Mouse (Mus musculus) adrenal gland, postnatal 10 days (tissue): Measurements from ENCODE around the gene Mup3. TPM values are rescaled to one million over a fixed set of nuclear protein-coding genes. Genes with fewer than 3 reads are reported as not detected.
"Not testable (repeated sequence)": the region's sequence is repeated elsewhere in the genome, so short reads cannot be mapped to it uniquely, and the experiment has no call there.

Experiments used
- DNase-seq: peaks from one replicate; pipeline ENCODE4 v3.0.0; 2021; ENCODE audit warnings: mixed read lengths
- long read RNA-seq, 2 experiments: library from polyadenylated mRNA; stranded (forward); transcript quantifications; one replicate each; pipeline ENCODE4 v2.0.0; 2021
- total RNA-seq, 2 experiments: library from RNA; stranded (reverse); gene quantifications; 2 replicates each; pipeline ENCODE4 v1.2.3; 2021

Mup3 gene
- total RNA-seq, result not detected
- long read RNA-seq, experiment 1, result 0 reads
- long read RNA-seq, experiment 2, partial matches to known transcripts, result 0 of 1 reads
- long read RNA-seq, experiment 2, other reads (novel, unspliced or antisense), result 0 of 1 reads

- DNase-seq, result no peak
These were observed at the start of gene Mup3 for GRCm38 (mm10) chr4:62087241-62087640. Mup3 (minus strand) TSS chr4:62087342.

GRCm38 (mm10) chr4:62133706-62134105 is 46.6 kb upstream of the Mup3 start:
- peak; percentile 59 for DNase-seq

- DNase-seq, result peak; percentile 36
These were observed 16.2 kb upstream of the Mup3 start for GRCm38 (mm10) chr4:62103366-62103765.

GRCm38 (mm10) chr4:62087953-62088352 is 811 bp upstream of the Mup3 start:
- DNase-seq, result no peak

- DNase-seq, result no peak
These were observed 4.4 kb downstream of the Mup3 start for GRCm38 (mm10) chr4:62082755-62083154.

- DNase-seq, result no peak
These were observed 12.0 kb downstream of the Mup3 start for GRCm38 (mm10) chr4:62075126-62075525.

- not testable (repeated sequence) for DNase-seq
These were observed 32.4 kb downstream of the Mup3 start for GRCm38 (mm10) chr4:62054780-62055179.

GRCm38 (mm10) chr4:62054058-62054457 is 33.1 kb downstream of the Mup3 start, which contains the start of gene Mup20:
Mup20 (minus strand) TSS chr4:62054158.
- DNase-seq, result not testable (repeated sequence)

Other genes starting within 250 kb of the Mup3 start
- not detected for gene Mup20, start 33.2 kb downstream of the Mup3 start, total RNA-seq
- gene Mup21, start 63.5 kb upstream of the Mup3 start, total RNA-seq, result not detected
- gene Zfp37, start 143.7 kb upstream of the Mup3 start, total RNA-seq, result 1 to 10 TPM; 5.0 to 6.0 TPM
- 10 to 100 TPM; 14.8 to 16.6 TPM for gene Slc31a2, start 175.2 kb upstream of the Mup3 start, total RNA-seq